Mouse (Mus musculus) left cerebral cortex, adult 2 months (tissue): ENCODE measurements at regions not wholly inside any gene's neighbourhood (a gene's known extent, or its start where the extent isn't known, plus 50 kb on each side); places are given as distances from the start of the nearest gene placed in this dataset.

Experiments
- DNase-seq, 2 experiments: peaks; one replicate each; pipeline ENCODE4 v3.0.0; 2021 to 2022; ENCODE audit warnings: low spot score in 2 of 2, mixed read lengths in 1 of 2; ENCODE audit errors: extremely low spot score in 1 of 2
- H3K27ac ChIP-seq: fragments of 200-600 bp; 2 replicates; pipeline ENCODE4 v1.8.1; 2022
- H3K4me3 ChIP-seq: fragments of 200-600 bp; 2 replicates; pipeline ENCODE4 v1.8.1; 2022
- CTCF ChIP-seq: fragments of 200-600 bp; IDR thresholded peaks from 2 replicates; pipeline ENCODE4 v1.8.1; 2022; ENCODE audit warnings: antibody characterized with exemption, mild to moderate bottlenecking, moderate library complexity
- intact Hi-C: fragments of 180-260 bp; cut with DNase I; formaldehyde crosslinking; loops from one replicate; pipeline ENCODE4 v1.15.1; 2025

DNA sequence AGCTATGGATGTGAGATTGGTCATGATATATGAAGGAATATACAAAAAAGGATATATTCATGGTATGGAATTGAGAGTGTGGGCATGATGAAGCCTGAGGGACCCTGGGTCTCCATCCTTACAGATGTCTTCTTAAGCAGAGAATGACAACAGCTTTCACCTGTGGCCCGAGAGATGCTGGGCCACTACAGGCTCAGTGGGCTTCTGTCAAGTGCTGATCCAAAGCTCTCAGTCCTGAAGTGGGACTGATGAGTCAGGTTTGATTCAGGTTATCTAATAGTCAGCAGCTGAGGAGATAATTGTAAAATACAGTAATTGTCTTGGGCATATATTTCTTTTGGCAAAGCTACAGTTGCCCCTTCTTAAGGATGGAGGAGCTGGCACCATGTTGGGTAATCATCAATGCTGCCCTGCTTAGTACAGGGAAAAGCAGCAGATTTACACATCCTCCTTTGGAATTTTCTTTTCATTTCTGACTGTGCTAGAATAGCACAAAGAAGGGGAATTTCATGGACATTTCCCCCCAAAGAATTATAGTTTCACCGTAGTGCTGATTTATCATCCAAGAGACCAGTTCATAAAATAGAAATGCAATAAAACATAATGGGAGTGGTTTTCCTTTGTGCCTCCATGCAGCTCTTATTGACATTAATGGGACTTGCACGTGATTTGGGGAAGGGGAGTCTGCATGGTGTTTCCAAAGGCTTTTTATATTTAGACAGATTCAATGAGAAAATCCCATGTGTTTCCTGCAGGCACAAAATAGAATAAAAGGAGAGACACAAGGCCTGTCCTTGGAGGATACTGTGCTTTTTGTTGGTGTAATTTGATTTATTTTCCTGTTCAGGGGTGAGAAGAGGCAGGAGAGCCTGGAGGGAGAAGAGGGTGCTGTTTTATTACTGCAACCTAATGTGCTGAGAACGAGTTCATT, 452.6 kb upstream of the Nrsn1 start:
- Histone ChIP-seq H3K27ac (no peak overlapping the region), H3K4me3 (no peak overlapping the region)
- intact Hi-C loops: no loop called here
- DNase-seq: no peak
- no peak for TF ChIP-seq CTCF

DNA sequence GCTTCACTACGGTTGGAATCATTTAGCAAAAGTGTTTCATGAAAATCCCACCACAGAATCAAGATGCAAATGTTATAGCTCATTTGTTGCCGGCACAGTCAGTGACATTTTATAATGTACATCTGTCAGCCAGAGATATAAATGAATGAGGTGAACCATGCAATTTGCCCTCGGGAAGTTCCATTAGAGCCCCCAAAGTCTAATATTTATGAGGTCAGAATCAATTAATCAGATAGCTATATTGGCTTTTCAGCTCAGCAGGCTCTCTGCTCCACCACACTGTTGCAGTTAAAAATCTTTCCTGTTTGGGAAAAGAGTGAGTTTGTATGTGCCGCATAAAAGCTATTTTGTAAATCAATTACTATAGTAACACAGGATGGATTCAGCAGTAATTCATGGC, 430.7 kb upstream of the Nrsn1 start:
- no peak for TF ChIP-seq CTCF
- no peak for DNase-seq
- Histone ChIP-seq H3K4me3 (no peak overlapping the region), H3K27ac (no peak overlapping the region)
- intact Hi-C loops: no loop called here

DNA sequence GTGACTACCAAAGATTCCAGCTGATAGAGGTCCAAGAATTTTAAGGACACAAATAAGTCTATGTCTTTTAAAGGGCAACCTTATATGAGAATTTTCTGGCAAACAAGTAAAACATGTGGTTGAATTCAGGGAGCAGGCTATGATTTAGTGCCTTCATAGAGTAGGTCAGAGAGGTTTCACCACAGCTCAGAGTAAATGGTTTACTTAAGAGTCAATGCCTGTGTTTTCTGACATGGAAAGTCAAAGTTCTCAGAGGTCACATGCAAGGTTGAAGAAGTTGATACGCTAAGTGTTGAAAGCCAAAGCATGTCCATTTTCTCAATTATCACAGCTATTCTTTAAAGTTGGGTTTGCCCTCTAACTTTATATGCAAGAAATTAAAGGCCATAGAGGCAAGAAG, 425.7 kb upstream of the Nrsn1 start:
- Histone ChIP-seq H3K27ac (no peak overlapping the region), H3K4me3 (no peak overlapping the region)
- TF ChIP-seq CTCF: no peak
- intact Hi-C loops: no loop called here
- DNase-seq: no peak

- Histone ChIP-seq H3K4me3 (no peak overlapping the region), H3K27ac (no peak overlapping the region; the same call in 1 of the 2 replicates)
- DNase-seq: peak; percentile 23 to 31
- intact Hi-C loops: no loop called here
- TF ChIP-seq CTCF: no peak
Observed at GRCm38 (mm10) chr13:25695017-25695604, 424.8 kb upstream of the Nrsn1 start.

GRCm38 (mm10) chr13:25678221-25678735, 408.0 kb upstream of the Nrsn1 start:
- H3K4me3 ChIP-seq: no peak overlapping the region
- peak overlapping the region; percentile 71 for H3K27ac ChIP-seq
- TF ChIP-seq CTCF: no peak
- no peak for DNase-seq
- intact Hi-C loops: loop anchor here (1.0 to 10.0 kb wide), 3 partner anchors 224 to 551 kb away; no protein-coding TSS in a partner anchor

DNA sequence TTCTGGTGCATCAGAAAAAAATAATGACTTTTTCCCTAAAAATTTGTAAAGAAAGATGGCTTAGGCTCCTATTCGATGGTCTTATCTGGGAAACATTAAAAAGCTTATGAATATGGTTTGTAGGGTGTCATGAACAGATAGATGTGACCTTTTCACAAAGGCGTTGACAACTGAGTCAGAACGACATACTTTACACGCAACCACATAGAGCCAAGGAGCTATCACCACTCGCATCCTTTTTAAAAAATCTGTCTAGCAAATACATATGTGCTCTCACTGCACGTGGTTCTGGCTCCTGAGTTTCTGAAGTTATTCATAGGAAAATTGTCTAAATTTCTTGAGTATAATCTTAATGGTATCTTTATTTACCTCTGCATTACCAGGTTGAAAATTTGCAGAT, 404.9 kb upstream of the Nrsn1 start:
- no peak for TF ChIP-seq CTCF
- H3K27ac ChIP-seq: no peak overlapping the region
- intact Hi-C loops: loop anchor here (5.0 to 10.0 kb wide), 2 partner anchors 227 to 330 kb away; no protein-coding TSS in a partner anchor
- H3K4me3 ChIP-seq: no peak overlapping the region
- no peak for DNase-seq

GRCm38 (mm10) chr13:25666022-25666421, 395.7 kb upstream of the Nrsn1 start:
- H3K4me3 ChIP-seq: no peak overlapping the region
- no peak overlapping the region for H3K27ac ChIP-seq
- no peak for TF ChIP-seq CTCF
- intact Hi-C loops: no loop called here
- DNase-seq: no peak

DNA sequence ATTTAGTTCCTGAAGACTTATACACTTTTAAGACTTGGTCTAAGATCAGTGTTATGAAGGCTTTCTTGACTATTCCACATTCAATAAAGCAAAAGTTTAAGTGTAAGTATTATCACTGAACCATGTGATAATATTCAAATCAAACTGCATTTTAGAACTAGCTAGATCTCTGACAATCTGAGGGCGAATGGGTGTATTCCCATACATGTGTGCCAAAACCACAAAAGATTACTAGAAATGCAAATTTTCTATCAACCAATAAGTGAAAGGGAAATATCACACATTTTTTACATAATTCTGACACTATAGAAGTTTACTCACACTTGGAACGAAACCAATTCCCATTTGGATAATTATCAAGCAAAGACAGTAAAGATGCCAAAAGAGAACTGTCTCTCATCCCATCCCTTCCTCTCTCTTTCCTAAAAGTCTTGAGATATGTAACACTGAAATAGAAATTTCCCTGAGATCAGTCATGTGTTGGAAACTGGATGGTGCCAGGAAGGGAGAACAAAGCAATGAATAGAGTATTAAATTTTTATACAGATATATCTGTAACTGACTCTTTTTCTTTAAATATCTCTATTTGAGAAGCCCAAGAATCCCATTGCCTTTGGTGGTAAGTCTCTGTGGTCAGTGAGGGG, 394.8 kb upstream of the Nrsn1 start:
- Histone ChIP-seq H3K4me3 (no peak overlapping the region), H3K27ac (no peak overlapping the region)
- TF ChIP-seq CTCF: no peak
- no peak for DNase-seq
- intact Hi-C loops: no loop called here

DNA sequence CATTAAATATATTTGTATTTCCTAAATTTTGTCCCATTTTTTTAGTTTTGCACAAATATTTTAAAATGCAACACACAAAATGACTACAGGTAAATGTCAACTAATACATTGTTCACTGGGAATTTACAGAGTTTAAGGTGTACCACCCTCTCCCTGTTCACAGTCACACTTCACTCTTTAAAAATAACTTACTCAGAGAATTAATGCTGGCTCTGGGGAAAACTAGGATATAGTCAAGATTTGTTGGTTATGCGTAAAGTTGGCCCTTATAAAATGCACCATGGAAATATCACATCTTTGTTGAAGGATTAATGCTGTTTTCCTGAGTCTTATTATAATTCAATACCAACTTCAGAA, 378.1 kb upstream of the Nrsn1 start:
- no peak for DNase-seq
- Histone ChIP-seq H3K4me3 (no peak overlapping the region), H3K27ac (no peak overlapping the region)
- intact Hi-C loops: no loop called here
- no peak for TF ChIP-seq CTCF

DNA sequence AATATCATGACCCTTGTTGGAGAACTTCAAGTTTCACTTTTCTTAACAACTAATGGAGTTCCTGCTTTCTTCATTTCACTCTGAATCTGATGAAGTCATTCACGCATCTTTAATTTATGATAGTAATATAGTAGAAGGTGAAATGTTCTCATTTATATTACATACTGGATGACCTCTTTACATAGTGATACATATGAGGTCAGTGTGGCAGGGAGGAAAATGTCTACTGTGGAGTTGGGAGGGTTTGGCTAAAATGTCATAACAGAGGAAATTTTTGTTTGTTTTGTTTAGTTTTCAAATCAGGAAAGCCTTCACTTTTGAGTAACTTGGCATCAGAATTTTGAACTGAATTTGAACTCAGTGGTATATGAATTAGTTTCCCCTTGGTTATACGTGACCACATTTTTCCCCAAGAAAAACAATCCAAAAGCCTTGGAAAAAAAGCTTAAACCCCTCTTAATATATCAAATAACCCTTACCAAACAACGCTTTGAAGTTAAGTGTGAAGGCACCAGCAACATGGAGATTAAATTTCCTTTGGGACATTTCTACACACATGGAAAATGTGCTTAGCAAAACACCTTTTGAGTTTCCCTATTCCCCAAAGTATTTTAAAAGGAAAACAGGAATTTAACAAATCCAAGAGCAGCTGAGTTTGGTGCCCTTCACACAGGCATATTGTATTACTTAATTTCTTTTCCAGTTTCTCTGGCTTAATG, 377.6 kb upstream of the Nrsn1 start:
- Histone ChIP-seq H3K27ac (no peak overlapping the region), H3K4me3 (no peak overlapping the region)
- no peak for DNase-seq
- intact Hi-C loops: no loop called here
- TF ChIP-seq CTCF: no peak

GRCm38 (mm10) chr13:25639522-25640291, 369.4 kb upstream of the Nrsn1 start:
- Histone ChIP-seq H3K27ac (no peak overlapping the region), H3K4me3 (no peak overlapping the region)
- TF ChIP-seq CTCF: no peak
- DNase-seq: no peak
- intact Hi-C loops: no loop called here
